Mouse (Mus musculus) spleen, adult 2 months (tissue): ENCODE measurements around the gene Prdx5.

Experiments
- CTCF ChIP-seq: fragments of 200-500 bp; IDR thresholded peaks from 2 replicates; pipeline ENCODE4 v1.5.1; 2011; ENCODE audit warnings: mild to moderate bottlenecking, inconsistent platforms; ENCODE audit not compliant: insufficient read depth, insufficient read length, insufficient replicate concordance; ENCODE audit errors: extremely low read depth
- POLR2A ChIP-seq: fragments of 200-500 bp; IDR thresholded peaks from 2 replicates; pipeline ENCODE4 v1.6.1; 2011; ENCODE audit warnings: low read depth, low read length, inconsistent platforms

- TF ChIP-seq CTCF (no peak), POLR2A (no peak)
These were observed 15.3 kb upstream of the Prdx5 start, which contains the start of gene Catsperz for GRCm38 (mm10) chr19:6925307-6925573.
